Mouse (Mus musculus) hindbrain, embryonic 15.5 days (tissue): ENCODE results near the gene Slc5a2. TPM values are rescaled to one million over a fixed set of nuclear protein-coding genes. Genes with fewer than 3 reads are reported as not detected.

Experiments
- ATAC-seq: fragments of 200-750 bp; cut with Nextera tagmentation; 2 replicates; pipeline ENCODE4 v1.8.0; 2017; ENCODE audit warnings: low read depth, moderate number of reproducible peaks, moderate TSS enrichment; ENCODE audit not compliant: low FRiP score
- H3K27ac ChIP-seq: fragments of 300-500 bp; sonication (generic); replicated peaks from 2 replicates; pipeline ENCODE4 v1.5.1; 2015; ENCODE audit warnings: mild to moderate bottlenecking, inconsistent platforms
- H3K27me3 ChIP-seq: fragments of 300-500 bp; sonication (generic); 2 replicates; pipeline ENCODE4 v1.6.1; 2015; ENCODE audit warnings: control low read depth, inconsistent platforms
- H3K36me3 ChIP-seq: fragments of 300-500 bp; sonication (generic); 2 replicates; pipeline ENCODE4 v1.6.1; 2015; ENCODE audit warnings: control low read depth, inconsistent platforms
- H3K4me1 ChIP-seq: fragments of 300-500 bp; sonication (generic); replicated peaks from 2 replicates; pipeline ENCODE4 v1.6.1; 2015; ENCODE audit warnings: control low read depth, inconsistent platforms
- H3K4me2 ChIP-seq: fragments of 300-500 bp; sonication (generic); 2 replicates; pipeline ENCODE4 v1.6.1; 2015; ENCODE audit warnings: moderate library complexity, mild to moderate bottlenecking, inconsistent platforms
- H3K4me3 ChIP-seq: fragments of 300-500 bp; sonication (generic); 2 replicates; pipeline ENCODE4 v1.5.1; 2015; ENCODE audit warnings: mild to moderate bottlenecking, inconsistent platforms
- H3K9ac ChIP-seq: fragments of 300-500 bp; sonication (generic); 2 replicates; pipeline ENCODE4 v1.6.1; 2015; ENCODE audit warnings: inconsistent platforms
- H3K9me3 ChIP-seq: fragments of 300-500 bp; sonication (generic); 2 replicates; pipeline ENCODE4 v1.6.1; 2016; ENCODE audit warnings: control low read depth, inconsistent platforms
- WGBS: fragments of 180-500 bp; shearing (Covaris S2); methylation state at CpG from one replicate; pipeline ENCODE4 v1.1.7; 2015; 5-methylcytosine and 5-hydroxymethylcytosine counted together
- microRNA-seq: library from miRNA; unstranded; fragments of <30 nt; microRNA quantifications from one replicate; pipeline ENCODE4, GENCODE M21; 2016
- polyA plus RNA-seq: library from polyadenylated mRNA; unstranded; fragments of >200 nt; fragmentation: Nextera tagmentation; extraction: Ambion mirVana; gene quantifications from 2 replicates; pipeline ENCODE4 v1.2.1, GENCODE M21; 2015

The Slc5a2 gene
- polyA plus RNA-seq, 1 experiment from 2014 or later: not detected

- Histone ChIP-seq H3K4me1 (no peaks in the 10 kb centered on the region), H3K4me3 (no peak overlapping the region), H3K9me3 (no peaks in the 10 kb centered on the region), H3K27me3 (no peaks in the 10 kb centered on the region), H3K36me3 (no peaks in the 10 kb centered on the region), H3K9ac (no peak overlapping the region), H3K4me2 (no peak overlapping the region), H3K27ac (no peak overlapping the region)
- ATAC-seq: no peak
- WGBS: 77% methylated on average over 2 of the region's 2 CpGs
Measured at GRCm38 (mm10) chr7:128320219-128320816, 54.9 kb downstream of the Slc5a2 start.

- Histone ChIP-seq H3K27ac (no peak overlapping the region), H3K9me3 (no peaks in the 10 kb centered on the region), H3K9ac (no peak overlapping the region), H3K36me3 (no peaks in the 10 kb centered on the region), H3K4me2 (no peak overlapping the region), H3K4me1 (no peaks in the 10 kb centered on the region), H3K27me3 (no peaks in the 10 kb centered on the region), H3K4me3 (no peak overlapping the region)
- WGBS: 73% methylated on average over 7 of the region's 7 CpGs
- ATAC-seq: no peak
Measured at GRCm38 (mm10) chr7:128321260-128321659, 55.8 kb downstream of the Slc5a2 start.

Small RNA genes within 50 kb of the gene (microRNA-seq; reads per million reads assigned to microRNA genes)
- 0.65 reads per million for gene Mir3103

Other genes starting within 250 kb of the Slc5a2 start
- gene Itgam, start 203.0 kb upstream of the Slc5a2 start, polyA plus RNA-seq: 1.1 and 1.2 TPM in 2 replicates
- not detected in 2 replicates for gene Gm49368, start 203.0 kb upstream of the Slc5a2 start, polyA plus RNA-seq
- gene Itgax, start 136.1 kb upstream of the Slc5a2 start, polyA plus RNA-seq: 0.18 TPM in 1 of 2 replicates, not detected in the other
- not detected in 2 replicates for gene Itgad, start 111.3 kb upstream of the Slc5a2 start, polyA plus RNA-seq
- gene Cox6a2, start 59.3 kb upstream of the Slc5a2 start, polyA plus RNA-seq: 0.31 and 0.50 TPM in 2 replicates
- gene Armc5, start 28.3 kb upstream of the Slc5a2 start, polyA plus RNA-seq: 14.2 and 14.7 TPM in 2 replicates
- gene 9130023H24Rik, start 27.6 kb upstream of the Slc5a2 start, polyA plus RNA-seq: 7.4 and 8.0 TPM in 2 replicates
- gene Tgfb1i1, start 18.8 kb upstream of the Slc5a2 start, polyA plus RNA-seq: 27.8 and 28.2 TPM in 2 replicates
- 23.4 and 27.6 TPM in 2 replicates for gene BC017158, start 32.5 kb downstream of the Slc5a2 start, polyA plus RNA-seq
- gene Rgs10, start 153.1 kb downstream of the Slc5a2 start, polyA plus RNA-seq: 58.9 and 59.3 TPM in 2 replicates
- gene Tial1, start 196.1 kb downstream of the Slc5a2 start, polyA plus RNA-seq: 23.2 and 25.3 TPM in 2 replicates